Mouse (Mus musculus) kidney, adult 2 months (tissue): ENCODE data around the gene Ampd3.

Source experiments
- CTCF ChIP-seq: fragments of 200-500 bp; conservative IDR thresholded peaks from 2 replicates; pipeline ENCODE4 v1.5.1; 2011; ENCODE audit warnings: low read depth, mild to moderate bottlenecking, control low read depth, low read length, moderate library complexity, mixed read lengths; ENCODE audit not compliant: insufficient read depth, insufficient read length
- POLR2A ChIP-seq: fragments of 200-500 bp; IDR thresholded peaks from one replicate; pipeline ENCODE4 v1.6.1; 2011; ENCODE audit warnings: low read depth, low read length, control low read depth

GRCm38 (mm10) chr7:110823995-110824953, 56.3 kb downstream of the Ampd3 start:
- TF ChIP-seq POLR2A (no peak), CTCF (no peak)
